Mouse (Mus musculus): ENCODE data around the gene Samhd1.

DNA sequence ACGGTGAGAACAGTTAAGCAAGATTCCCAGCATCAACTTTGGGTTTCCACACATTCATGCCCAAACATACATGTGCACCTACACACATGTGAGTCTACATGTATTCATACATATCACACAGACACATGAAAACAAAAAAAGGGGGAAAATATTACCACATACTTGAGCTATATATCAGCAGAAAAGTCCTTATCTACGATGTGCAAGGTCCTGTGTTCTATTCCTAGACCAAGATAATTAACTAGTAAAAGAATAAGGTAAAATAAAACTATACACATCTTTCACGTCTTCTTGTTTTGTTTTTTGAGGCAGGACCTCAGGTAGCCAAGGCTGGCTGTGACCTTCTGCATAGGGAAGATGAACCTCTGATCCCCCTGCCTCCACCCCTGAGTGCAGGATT, 41.2 kb upstream of the Samhd1 start:
- no peak for TF ChIP-seq POLR2A (IDR thresholded peaks at IDR 0.05; ENCODE audit: borderline replicate concordance, low read depth, low read length)
- TF ChIP-seq CTCF (IDR thresholded peaks at IDR 0.05; ENCODE audit: low read depth, low read length) = no peak

All from bone marrow macrophage, adult 2 months (primary cell).